Mouse (Mus musculus) hematopoietic stem cell, adult 5-6 weeks (primary cell): ENCODE measurements around the gene Ube2u. TPM values are rescaled to one million over a fixed set of nuclear protein-coding genes. Genes with fewer than 3 reads are reported as not detected.
"Not testable (repeated sequence)": the region's sequence is repeated elsewhere in the genome, so short reads cannot be mapped to it uniquely, and the experiment has no call there.

ENCODE experiments used
- ATAC-seq, 2 experiments: fragments of 125-278 bp in 1 of 2; replicated peaks in 1 of 2; 2 replicates each; pipeline ENCODE4 v1.8.0; 2016 to 2017; ENCODE audit warnings: inconsistent platforms in 2 of 2, mild to moderate bottlenecking in 2 of 2, moderate number of reproducible peaks in 2 of 2, low read depth in 1 of 2, moderate TSS enrichment in 1 of 2; ENCODE audit not compliant: low FRiP score in 2 of 2, poor library complexity in 2 of 2, severe bottlenecking in 2 of 2, insufficient read depth in 1 of 2, low TSS enrichment in 1 of 2
- total RNA-seq: library from RNA; stranded (forward); fragments of 172-1452, 232-1000 nt; gene quantifications from 2 replicates; pipeline ENCODE4 v1.2.3, GENCODE M21; 2017

Ube2u gene
- not detected in 2 replicates for total RNA-seq

- ATAC-seq: 0 out of 4 replicates have a peak, but pooled peaks of 1 of the 2 experiments have one; percentile 29
Observed at GRCm38 (mm10) chr4:100478592-100479321, at the start of gene Ube2u. Ube2u (plus strand) TSS chr4:100478849.

GRCm38 (mm10) chr4:100429371-100429900 is 49.2 kb upstream of the Ube2u start:
- ATAC-seq: no peak

- ATAC-seq: no peak
Observed at GRCm38 (mm10) chr4:100435281-100436168, 43.1 kb upstream of the Ube2u start.

DNA sequence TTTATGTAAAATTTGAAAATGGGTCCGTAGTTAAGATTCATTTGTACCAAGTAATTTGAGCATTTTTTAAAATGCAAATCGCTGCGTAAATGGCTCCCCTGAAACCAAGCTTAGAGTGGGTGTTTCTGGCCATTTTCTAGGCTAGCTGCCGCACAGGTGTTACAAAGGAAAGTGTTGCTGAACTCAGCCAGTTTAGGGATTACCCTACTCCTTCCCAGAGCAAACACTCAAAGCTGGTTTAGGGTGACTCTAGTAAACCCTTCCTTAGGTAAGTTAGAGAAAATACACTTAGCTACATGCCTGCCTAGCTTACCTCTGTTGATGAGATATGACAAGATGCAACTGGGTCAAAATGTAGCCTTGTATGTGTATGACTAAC is 42.5 kb upstream of the Ube2u start:
- ATAC-seq: no peak

DNA sequence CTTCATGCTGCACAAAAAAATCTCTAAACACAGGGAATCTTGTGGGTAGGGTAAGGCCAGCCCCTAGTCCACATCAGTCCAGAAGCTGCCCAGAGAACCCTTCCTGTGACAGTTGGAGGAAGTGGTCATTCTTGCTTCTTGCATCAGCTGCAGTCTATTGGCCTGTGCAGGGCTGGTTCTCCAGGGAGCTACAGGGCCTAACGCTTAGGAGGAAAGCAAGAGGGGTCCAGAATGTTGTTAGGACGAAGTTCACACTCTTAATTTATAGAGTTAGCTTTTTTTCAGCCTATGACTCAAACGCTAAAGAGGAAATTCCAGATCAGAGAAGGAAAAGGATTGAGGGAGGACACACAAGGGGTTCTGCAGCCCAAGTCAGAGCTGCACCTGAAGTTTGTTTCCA is 31.8 kb upstream of the Ube2u start:
- ATAC-seq: no peak

DNA sequence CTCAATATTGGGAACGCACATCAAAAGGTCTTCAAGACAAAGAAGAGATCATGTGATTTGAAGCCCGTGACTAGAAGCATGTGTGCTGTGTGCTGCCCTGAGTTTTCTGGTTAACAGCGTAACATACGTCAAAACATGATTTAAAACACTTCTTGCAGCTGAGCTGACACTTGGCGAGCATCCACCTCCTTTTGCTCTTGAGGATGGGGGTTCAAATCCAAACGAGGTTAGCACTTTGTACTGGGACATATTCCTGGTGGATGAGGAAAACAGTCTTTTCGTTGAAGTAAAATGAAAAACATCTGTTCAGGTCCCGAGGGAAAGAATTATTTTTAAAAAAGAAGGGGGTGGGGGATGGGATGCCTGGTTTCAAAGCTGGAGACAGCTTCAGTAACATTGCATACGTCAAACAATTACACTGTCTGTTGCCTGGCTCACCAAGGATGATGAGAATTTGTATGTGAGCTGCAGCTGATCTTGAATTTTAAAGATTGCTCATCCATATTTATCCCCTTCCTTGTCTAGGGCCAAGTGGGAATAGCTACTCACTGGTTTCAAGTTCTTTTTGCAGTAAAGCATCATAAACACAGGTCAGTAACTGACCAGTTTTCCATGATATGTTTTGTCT is 16.0 kb upstream of the Ube2u start:
- ATAC-seq: no peak

- ATAC-seq: peak; percentile 42 to 49; a peak in 2 of 4 replicates
Observed at GRCm38 (mm10) chr4:100488447-100488846, 9.8 kb downstream of the Ube2u start.

- no peak for ATAC-seq
Observed at GRCm38 (mm10) chr4:100495176-100495575, 16.5 kb downstream of the Ube2u start.

- ATAC-seq: no peak
Observed at GRCm38 (mm10) chr4:100496521-100496920, 17.9 kb downstream of the Ube2u start.

DNA sequence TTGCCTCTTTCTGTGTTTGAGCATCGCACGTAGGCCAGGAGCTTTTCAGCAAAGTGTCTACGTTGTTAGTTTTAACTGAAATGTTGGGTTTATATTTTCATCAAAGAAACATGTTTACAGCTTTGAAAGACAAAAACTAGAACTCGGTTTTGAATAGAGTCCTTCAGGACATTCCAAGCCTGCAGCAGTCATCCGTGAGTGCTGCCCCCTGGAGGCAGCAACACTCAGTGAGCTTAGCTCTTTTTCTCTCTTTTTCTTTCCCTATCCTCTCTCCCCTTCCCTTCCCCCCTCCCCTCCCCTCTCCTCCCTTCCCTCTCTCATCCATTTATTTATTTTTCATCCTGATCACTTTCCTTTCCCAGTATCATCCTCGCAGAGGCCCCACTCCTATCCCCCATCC is 19.5 kb downstream of the Ube2u start:
- ATAC-seq: no peak

- ATAC-seq: not testable (repeated sequence)
Observed at GRCm38 (mm10) chr4:100499037-100499601, 20.5 kb downstream of the Ube2u start.

DNA sequence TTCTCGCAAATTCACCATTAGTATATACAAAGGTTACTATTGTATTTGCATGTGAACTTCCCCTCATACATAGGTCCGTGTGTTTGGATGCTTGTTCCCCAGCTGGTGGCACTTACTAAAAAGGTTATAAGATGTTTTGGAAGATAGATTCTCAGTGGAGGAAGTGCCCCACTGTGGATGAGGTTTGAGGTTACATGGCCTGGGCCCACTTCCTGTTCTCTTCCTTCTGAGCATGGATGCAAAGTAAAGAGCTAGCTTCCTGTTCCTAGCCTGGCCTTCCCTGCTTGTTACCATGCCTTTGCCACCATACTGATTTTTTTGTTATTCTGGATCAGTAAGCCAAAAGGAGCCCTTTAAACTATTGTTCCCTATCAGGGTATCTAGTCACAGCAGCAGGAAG is 24.7 kb downstream of the Ube2u start:
- peak; percentile 87 to 88 for ATAC-seq

DNA sequence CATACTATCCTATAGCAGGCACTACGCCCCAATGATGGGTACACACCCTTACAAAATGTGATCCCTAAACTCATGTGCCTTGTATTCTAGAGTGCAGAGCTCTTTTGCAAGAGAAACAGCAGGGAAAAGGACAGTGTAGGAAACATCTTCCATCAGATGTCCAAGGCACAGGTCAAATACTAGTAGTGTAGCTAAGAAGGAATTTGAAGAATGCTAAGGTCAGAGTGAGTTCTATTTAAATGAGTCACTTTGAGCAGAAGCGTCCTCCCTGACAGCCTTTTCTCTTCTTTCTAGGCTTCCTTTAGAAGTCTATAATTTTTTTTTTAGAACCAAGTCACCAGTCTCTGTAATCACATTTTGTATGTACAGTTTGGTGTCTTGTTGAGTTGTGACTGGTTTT is 39.0 kb downstream of the Ube2u start:
- no peak for ATAC-seq

- no peak for ATAC-seq
Observed at GRCm38 (mm10) chr4:100522534-100522933, 43.9 kb downstream of the Ube2u start.

DNA sequence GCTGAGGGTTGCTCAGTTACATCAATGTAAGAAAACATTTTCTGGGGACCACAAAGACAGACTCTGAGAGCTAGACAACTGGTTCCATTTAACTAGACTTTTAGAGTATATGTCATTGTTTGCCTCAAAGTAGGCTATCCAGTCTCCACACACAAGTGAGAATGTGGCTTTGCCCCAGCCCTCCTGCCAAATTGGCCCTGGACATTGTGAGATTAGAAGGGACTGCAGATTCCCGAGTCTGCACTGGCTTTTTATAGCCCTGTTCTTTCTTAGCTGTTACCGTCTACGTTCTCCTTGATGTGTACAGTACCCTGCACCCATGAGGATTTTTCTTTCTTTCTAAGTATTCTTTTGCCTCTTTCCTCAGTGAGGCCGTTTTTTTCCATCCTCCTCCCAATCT is 46.1 kb downstream of the Ube2u start:
- ATAC-seq: no peak

DNA sequence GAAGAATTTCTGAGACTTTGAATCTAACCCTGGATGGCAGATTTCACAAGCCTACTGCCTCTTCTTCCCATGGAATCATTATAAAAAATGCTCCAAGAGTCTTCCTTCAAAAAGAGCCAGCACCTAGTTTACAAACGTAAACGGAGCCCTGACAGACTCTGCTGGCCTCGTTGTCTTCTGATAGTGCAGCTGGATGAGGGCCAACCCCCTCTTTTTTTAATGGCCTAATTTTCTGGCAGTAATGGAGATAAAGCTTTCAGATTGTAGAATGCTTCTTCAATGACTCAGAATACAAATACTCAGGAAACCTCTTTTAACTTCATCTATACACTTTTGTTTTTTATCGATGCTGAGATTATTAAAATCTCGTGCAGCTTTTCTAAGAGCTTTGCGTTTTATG is 47.6 kb downstream of the Ube2u start:
- ATAC-seq: no peak

DNA sequence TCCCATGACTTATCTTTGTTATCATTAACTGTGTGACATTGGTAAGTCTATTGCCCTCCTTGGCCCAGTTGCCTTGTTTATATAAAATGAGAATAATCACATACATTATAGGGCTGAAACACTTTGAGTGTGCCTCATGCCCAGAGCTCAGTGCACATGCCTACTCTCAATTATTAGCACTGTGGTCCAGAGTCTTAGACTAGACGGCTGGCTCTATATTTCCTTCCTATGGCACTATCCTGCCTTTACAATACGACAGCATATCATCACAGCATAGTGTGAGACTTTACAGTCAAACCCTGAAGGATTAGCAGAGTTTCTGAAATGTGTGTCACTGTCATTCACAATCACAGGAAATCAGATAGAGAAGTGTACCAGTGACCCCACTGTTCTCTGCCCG is 48.4 kb downstream of the Ube2u start:
- no peak for ATAC-seq
